Mouse (Mus musculus): ENCODE measurements around the gene Cysltr1. TPM values are rescaled to one million over a fixed set of nuclear protein-coding genes. Genes with fewer than 3 reads are reported as not detected.

The Cysltr1 gene
- 1.4 TPM in 1 of 2 replicates, not detected in the other for polyA plus RNA-seq (2011; ENCODE audit: insufficient read depth, insufficient read length, low replicate concordance, missing spikeins)

- no peak within 1 kb of the TSS for H3K27ac ChIP-seq (ENCODE audit: control insufficient read depth, insufficient read depth, low read depth, low read length, poor library complexity)
- 11% methylated on average over 6 of the region's 6 CpGs for WGBS
- H3K4me3 ChIP-seq (replicated peaks; ENCODE audit: control insufficient read depth, low read depth, low read length) = peak within 1 kb of the TSS; percentile 24
- TF ChIP-seq CTCF (IDR thresholded peaks at IDR 0.05; ENCODE audit: control insufficient read depth, insufficient read depth, low read length) = no peak
- no peaks in the 10 kb centered on the region for H3K4me1 ChIP-seq (ENCODE audit: control insufficient read depth, insufficient read depth, low read length)
Measured at GRCm38 (mm10) chrX:106603386-106603785, at the start of gene Cysltr1. TSS of gene Cysltr1 (minus strand) at chrX:106603679.

GRCm38 (mm10) chrX:106634799-106635541 is 31.5 kb upstream of the Cysltr1 start:
- WGBS = 35% methylated on average over 3 of the region's 3 CpGs
- TF ChIP-seq CTCF (IDR thresholded peaks at IDR 0.05; ENCODE audit: control insufficient read depth, insufficient read depth, low read length) = no peak
- no peak for TF ChIP-seq POLR2A (IDR thresholded peaks at IDR 0.05; ENCODE audit: borderline replicate concordance, control insufficient read depth, low read depth, low read length)
- Histone ChIP-seq H3K4me1 (ENCODE audit: control insufficient read depth, insufficient read depth, low read length) (no peaks in the 10 kb centered on the region; the same call in 1 of the 2 replicates), H3K4me3 (replicated peaks; ENCODE audit: control insufficient read depth, low read depth, low read length) (no peak overlapping the region), H3K27ac (ENCODE audit: control insufficient read depth, insufficient read depth, low read depth, low read length, poor library complexity) (no peak overlapping the region)

- Histone ChIP-seq H3K4me3 (replicated peaks; ENCODE audit: control insufficient read depth, low read depth, low read length) (no peak overlapping the region), H3K4me1 (ENCODE audit: control insufficient read depth, insufficient read depth, low read length) (no peaks in the 10 kb centered on the region; the same call in 1 of the 2 replicates), H3K27ac (ENCODE audit: control insufficient read depth, insufficient read depth, low read depth, low read length, poor library complexity) (no peak overlapping the region)
- TF ChIP-seq POLR2A (IDR thresholded peaks at IDR 0.05; ENCODE audit: borderline replicate concordance, control insufficient read depth, low read depth, low read length) = no peak
- no peak for TF ChIP-seq CTCF (IDR thresholded peaks at IDR 0.05; ENCODE audit: control insufficient read depth, insufficient read depth, low read length)
Measured at GRCm38 (mm10) chrX:106633543-106633942, 30.1 kb upstream of the Cysltr1 start.

GRCm38 (mm10) chrX:106628514-106628913 is 25.0 kb upstream of the Cysltr1 start:
- 44% methylated on average over 1 of the region's 1 CpGs for WGBS
- Histone ChIP-seq H3K27ac (ENCODE audit: control insufficient read depth, insufficient read depth, low read depth, low read length, poor library complexity) (no peak overlapping the region), H3K4me3 (replicated peaks; ENCODE audit: control insufficient read depth, low read depth, low read length) (no peak overlapping the region), H3K4me1 (ENCODE audit: control insufficient read depth, insufficient read depth, low read length) (no peaks in the 10 kb centered on the region; the same call in 1 of the 2 replicates)
- TF ChIP-seq CTCF (IDR thresholded peaks at IDR 0.05; ENCODE audit: control insufficient read depth, insufficient read depth, low read length) (no peak), POLR2A (IDR thresholded peaks at IDR 0.05; ENCODE audit: borderline replicate concordance, control insufficient read depth, low read depth, low read length) (no peak)

GRCm38 (mm10) chrX:106623667-106624066 is 20.2 kb upstream of the Cysltr1 start:
- no peak overlapping the region for H3K4me3 ChIP-seq (replicated peaks; ENCODE audit: control insufficient read depth, low read depth, low read length)
- WGBS = 17% methylated on average over 3 of the region's 3 CpGs
- no peak for TF ChIP-seq CTCF (IDR thresholded peaks at IDR 0.05; ENCODE audit: control insufficient read depth, insufficient read depth, low read length)
- TF ChIP-seq POLR2A (IDR thresholded peaks at IDR 0.05; ENCODE audit: borderline replicate concordance, control insufficient read depth, low read depth, low read length) = no peak
- H3K4me1 ChIP-seq (ENCODE audit: control insufficient read depth, insufficient read depth, low read length) = no peaks in the 10 kb centered on the region
- H3K27ac ChIP-seq (ENCODE audit: control insufficient read depth, insufficient read depth, low read depth, low read length, poor library complexity) = no peak overlapping the region

GRCm38 (mm10) chrX:106622512-106622911 is 19.0 kb upstream of the Cysltr1 start:
- TF ChIP-seq CTCF (IDR thresholded peaks at IDR 0.05; ENCODE audit: control insufficient read depth, insufficient read depth, low read length) (no peak), POLR2A (IDR thresholded peaks at IDR 0.05; ENCODE audit: borderline replicate concordance, control insufficient read depth, low read depth, low read length) (no peak)
- Histone ChIP-seq H3K4me1 (ENCODE audit: control insufficient read depth, insufficient read depth, low read length) (no peaks in the 10 kb centered on the region), H3K27ac (ENCODE audit: control insufficient read depth, insufficient read depth, low read depth, low read length, poor library complexity) (no peak overlapping the region), H3K4me3 (replicated peaks; ENCODE audit: control insufficient read depth, low read depth, low read length) (no peak overlapping the region)
- WGBS = 63% methylated on average over 1 of the region's 1 CpGs

- no peaks in the 10 kb centered on the region for H3K4me1 ChIP-seq (ENCODE audit: control insufficient read depth, insufficient read depth, low read length)
- H3K4me3 ChIP-seq (replicated peaks; ENCODE audit: control insufficient read depth, low read depth, low read length) = peak overlapping the region; percentile 24
- no peak overlapping the region for H3K27ac ChIP-seq (ENCODE audit: control insufficient read depth, insufficient read depth, low read depth, low read length, poor library complexity)
- 25% methylated on average over 9 of the region's 9 CpGs for WGBS
- no peak for TF ChIP-seq POLR2A (IDR thresholded peaks at IDR 0.05; ENCODE audit: borderline replicate concordance, control insufficient read depth, low read depth, low read length)
Measured at GRCm38 (mm10) chrX:106602574-106603258, 763 bp downstream of the Cysltr1 start.

- TF ChIP-seq CTCF (IDR thresholded peaks at IDR 0.05; ENCODE audit: control insufficient read depth, insufficient read depth, low read length) = no peak
- no peak for TF ChIP-seq POLR2A (IDR thresholded peaks at IDR 0.05; ENCODE audit: borderline replicate concordance, control insufficient read depth, low read depth, low read length)
- WGBS = 20% methylated on average over 1 of the region's 1 CpGs
- Histone ChIP-seq H3K4me1 (ENCODE audit: control insufficient read depth, insufficient read depth, low read length) (no peaks in the 10 kb centered on the region), H3K27ac (ENCODE audit: control insufficient read depth, insufficient read depth, low read depth, low read length, poor library complexity) (no peak overlapping the region), H3K4me3 (replicated peaks; ENCODE audit: control insufficient read depth, low read depth, low read length) (no peak overlapping the region)
Measured at GRCm38 (mm10) chrX:106595904-106596303, 7.6 kb downstream of the Cysltr1 start.

Measured in bone marrow, adult 2 months (tissue).